Mouse (Mus musculus) CH12F3 (cell line): ENCODE data around the gene Rgs7bp.

ENCODE experiments used
- in situ Hi-C: fragments of 300-500 bp; cut with MboI; formaldehyde crosslinking; loops from 2 replicates; pipeline ENCODE4 v1.14.3; 2020; ENCODE audit warnings: low sequenced_read_pairs

Rgs7bp gene

DNA sequence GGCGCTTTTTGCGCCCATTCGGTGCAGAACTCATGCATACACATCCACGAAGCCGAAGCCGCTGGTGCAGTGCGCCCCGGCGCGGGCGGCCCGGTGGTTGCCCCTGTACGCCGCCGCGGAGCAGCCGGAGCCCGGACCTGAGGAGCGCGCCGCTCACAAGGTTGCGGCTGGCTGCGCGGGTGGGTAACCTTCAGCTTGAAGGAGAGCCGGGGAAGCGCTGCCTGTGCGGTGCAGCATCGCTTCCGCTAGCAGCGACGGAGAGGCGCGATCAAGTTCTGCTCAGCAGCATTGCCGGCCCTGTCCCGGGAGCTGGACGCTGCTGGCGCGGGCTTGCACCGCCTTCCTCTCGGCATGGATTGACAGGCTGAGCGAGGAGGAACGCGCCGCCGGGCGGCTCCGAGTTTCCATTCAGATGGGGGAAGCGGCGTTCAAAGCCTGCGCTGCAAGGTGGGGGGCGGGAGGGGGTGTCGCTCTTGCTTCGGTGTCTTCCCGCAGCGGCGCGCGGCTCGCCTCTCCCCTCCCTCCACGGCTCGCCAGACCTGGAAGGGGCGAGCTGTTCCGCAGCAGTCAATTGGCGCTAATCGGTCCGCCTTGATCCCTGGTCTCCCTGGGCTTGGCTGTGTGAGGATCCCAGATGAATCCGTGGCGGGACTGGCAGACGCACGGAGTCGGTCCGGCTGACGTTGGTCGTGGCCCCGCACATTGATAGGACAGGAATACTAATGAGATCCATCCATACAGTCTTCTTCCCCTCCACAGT lies at the start of gene Rgs7bp:
TSS of gene Rgs7bp (minus strand) at position 750 of the 760 bp plus-strand sequence.
- in situ Hi-C loops, result no loop called here

DNA sequence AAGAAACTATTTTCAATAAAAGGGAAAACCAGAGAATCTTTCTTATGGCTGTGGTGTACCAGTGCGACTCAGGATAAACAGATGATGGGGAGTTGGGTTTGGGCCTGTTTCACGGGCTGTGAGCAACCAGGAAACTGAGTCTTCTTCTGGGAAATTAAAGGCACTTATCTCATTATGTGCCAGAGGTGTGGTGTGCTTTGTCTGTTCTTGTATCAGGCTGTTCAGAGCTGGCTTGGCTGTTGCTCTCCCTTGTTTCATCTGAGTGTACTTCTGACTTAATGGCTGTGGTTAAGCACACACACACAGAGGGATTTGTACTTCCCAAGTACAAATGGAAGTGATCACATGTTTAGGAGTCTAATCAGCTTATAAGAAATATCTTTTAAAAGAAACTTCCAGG lies 49.7 kb upstream of the Rgs7bp start:
- in situ Hi-C loops, result no loop called here

DNA sequence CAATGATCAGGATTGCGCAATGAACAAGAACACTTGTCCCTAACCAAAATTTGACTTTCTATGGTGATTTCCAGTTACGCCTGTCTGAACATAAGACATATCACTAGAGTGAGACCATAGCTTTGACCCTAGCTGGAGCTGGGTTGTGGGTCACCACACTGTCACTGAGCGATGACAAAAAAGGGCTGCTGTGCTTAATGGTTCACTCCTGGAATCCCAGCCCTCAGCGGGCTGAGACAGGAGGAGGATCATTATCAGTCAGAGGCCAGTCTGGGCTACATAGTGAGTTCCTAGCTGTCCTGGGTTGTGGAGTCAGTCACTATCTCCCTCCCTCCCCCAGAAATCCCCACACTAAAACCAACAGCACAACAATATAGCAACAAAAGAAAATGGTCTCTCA lies 46.0 kb upstream of the Rgs7bp start:
- in situ Hi-C loops, result no loop called here

DNA sequence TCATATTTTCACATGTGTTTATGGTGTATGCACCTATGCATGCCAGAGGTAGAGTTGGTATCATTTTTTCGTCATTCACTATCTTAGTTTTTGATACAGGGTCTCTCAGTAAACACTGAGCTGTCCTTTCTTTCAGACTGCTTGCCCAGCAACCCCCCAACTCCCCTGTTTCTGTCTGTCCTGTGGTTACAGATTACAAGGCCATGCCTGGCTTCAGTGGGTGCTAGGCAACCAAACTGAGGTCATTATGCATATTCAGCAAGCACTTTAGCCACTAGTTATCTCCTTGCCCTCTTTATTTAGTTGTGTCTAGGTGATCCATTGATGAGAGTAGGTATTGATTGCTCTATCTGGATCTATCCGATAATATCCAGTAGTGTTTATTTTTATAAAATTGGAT lies 41.6 kb upstream of the Rgs7bp start:
- in situ Hi-C loops, result no loop called here

DNA sequence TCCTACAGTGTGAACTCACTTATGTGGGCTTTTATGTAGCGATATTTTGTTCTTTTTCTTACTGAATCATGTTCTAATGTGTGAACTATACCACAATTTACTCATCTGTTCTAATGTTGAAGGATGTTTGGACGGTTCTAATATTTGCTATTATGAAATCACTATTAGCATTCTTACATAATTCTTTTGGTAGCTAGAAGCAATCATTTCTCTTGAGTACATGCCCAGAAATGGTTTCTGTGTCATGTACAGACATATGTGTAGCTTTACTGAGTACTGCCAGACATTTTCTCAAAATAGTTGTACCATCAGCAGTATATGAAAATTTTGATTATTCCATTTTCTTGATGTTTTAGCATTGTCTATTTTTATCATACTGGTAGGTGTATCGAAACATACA lies 34.5 kb upstream of the Rgs7bp start:
- in situ Hi-C loops, result no loop called here

DNA sequence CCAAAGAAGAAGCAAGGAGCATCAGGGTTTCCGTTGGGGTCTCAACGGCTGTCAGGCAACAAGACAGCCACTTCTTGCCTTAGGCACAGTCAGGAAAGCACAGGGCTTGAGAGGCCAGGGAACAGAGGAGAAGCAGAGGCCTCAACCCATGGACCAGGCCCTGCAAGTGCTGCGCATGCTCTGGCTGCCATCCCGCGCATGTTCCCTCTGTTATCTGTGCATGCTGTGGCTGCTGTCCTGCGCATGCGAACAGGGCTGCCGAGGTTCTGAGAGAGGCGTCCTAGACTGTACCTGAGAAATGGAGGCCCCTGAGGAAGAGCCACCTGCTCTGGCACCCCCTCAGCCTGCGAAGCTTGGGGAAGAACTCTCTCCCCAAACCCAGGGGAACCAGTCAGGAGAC lies 27.1 kb upstream of the Rgs7bp start, which contains the start of gene 4933425L06Rik:
TSS of gene 4933425L06Rik (plus strand) at position 261 of the 400 bp plus-strand sequence.
- in situ Hi-C loops, result no loop called here

DNA sequence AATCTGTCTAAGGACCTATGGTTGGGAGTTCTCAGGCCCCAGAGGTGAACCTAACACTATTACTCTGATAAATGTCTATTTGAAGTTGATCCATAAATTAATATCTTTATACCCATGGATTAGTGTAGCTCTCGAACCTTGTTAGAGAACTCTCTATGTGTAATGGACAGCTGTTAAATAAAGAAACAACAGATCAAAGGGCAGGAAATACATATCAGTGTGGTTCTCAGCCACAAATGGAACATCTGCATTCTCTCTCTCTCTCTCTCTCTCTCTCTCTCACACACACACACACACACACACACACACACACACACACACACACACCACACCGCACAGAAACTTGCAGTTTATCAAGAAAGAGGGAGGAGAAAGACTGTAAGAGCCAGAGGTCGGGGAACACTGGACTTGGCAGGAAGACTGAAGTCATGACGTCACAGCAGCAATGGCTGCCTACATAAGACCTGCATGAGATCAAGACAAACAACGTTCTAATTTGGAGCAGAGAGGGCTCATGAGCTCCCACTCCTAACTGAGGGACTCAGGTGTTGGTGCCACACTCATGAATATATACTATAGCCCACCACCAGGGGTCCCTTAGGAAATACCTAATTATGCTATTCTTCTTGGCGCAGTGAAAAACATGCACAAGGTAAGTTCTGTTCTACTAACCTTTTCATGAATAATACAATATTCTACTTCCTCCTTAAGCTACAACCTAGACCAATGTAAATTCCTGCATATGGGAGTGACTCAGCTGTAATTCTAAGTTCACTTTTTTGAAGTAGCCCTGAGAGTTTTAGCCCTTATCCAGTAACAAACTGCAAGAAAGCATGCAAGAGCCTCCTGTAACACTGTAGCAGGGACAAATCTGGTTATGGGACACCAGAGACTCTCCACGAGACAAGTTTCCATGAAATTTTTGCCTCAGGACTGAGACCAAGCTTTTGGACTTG lies 12.4 kb upstream of the Rgs7bp start:
- in situ Hi-C loops, result no loop called here

DNA sequence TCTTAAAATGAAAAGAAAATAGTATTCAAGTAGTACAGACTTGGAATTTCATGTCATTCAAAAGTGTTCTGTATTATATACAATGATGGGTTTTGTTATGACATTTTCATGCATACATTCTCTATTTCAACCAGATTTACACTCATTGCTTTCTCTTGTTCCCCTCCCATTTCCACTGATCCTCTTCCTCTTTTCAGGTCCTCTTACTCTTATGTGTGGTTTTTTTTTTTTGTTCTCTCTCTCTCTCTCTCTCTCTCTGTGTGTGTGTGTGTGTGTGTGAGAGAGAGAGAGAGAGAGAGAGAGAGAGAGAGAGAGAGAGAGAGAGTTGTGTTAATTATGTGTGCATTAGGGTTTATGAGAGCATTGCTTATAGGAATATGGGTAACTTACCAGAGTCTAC lies 11.4 kb upstream of the Rgs7bp start:
- in situ Hi-C loops, result no loop called here

DNA sequence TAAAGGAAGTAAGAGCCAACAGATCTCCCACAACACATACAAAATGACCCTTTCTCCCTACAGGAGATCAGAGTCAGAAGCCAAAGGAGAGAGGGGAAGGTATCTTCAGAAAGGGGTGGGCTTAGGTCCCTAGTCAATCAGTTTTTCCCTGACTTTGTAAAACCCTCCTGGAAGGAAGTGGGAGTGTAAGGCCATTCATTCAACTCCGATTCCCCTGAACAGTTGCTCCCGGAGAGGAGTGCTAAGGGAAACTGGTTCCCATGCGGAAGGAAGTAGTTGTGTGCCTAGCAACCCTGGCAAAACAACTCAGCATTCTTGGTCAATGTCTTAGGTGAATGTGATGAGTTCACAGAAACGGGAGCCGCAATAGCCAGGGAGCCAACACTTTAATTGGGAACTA lies 644 bp upstream of the Rgs7bp start:
- in situ Hi-C loops, result no loop called here

DNA sequence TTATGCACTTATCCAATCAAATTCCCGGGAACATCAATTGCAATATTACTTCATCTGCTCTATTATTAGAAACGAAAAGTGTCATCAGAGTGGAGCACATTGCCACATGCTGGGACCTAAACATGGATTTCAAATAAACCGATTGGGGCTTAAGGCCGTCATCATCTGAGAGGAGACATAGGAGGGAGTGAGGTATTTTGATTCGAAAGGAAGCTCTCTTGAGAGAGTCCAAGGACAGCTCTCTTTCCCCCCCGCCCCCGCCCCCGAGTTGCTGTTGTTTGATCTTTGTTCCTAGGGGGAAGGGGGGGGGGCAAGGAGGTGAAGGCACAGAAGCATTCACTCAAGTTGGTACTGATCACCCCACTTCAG lies 195 bp upstream of the Rgs7bp start:
- in situ Hi-C loops, result no loop called here

DNA sequence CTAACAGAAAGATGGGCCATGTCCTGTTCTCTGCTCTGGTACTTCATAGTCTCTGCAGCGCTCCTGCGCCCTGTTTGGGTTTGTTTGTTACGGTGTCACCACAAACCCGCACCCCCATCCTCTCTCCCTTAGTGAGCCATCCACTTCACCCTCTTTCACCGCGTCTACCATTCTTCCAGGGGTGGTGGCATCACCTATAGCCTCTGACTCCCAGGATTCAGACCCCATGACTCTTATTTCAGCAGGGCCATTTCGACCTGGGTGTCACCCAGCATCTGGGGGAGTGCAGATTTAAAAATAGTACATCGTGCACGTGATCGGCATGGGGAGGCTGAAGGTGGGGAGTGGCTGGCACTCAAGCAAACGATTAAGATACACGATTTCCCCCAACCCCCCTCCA lies 1.1 kb downstream of the Rgs7bp start:
- in situ Hi-C loops, result no loop called here

DNA sequence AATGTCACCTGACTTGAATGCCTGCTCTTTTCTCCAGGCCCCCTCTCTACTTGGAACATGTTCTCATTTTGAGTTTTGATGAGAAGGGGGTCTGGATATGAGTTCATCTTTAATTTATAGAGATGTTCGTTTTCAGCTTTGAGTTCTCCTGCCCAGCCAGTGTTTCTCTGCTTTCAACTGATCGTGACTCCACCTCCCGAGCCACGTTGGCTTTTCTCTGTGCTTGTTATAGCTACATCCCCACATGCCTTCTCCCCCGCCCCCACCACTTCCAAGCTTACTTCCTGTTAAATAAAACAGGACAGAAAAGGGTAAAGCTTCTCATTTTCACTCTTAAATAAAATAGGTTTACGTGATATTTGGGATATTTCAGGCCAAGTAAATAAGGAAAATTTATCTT lies 3.3 kb downstream of the Rgs7bp start:
- in situ Hi-C loops, result no loop called here

DNA sequence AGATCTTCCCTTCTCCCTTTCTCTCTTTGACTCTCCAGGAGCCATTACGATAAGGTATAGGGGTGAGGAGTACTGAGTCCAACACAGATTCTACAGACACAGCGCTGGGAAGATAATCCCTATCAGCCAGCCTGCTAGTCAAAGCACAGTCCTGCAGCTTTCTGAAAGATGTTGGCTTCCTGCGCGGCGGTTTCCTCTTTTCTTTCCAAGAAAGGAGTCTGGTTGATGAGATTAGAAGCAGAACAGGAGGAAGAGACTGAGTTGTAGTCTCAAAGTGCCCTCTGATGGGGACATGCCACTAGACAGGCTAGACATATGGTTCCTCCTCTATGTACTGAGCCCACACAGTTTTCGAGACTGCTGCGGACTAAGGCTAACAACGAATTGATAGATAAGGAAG lies 6.1 kb downstream of the Rgs7bp start:
- in situ Hi-C loops, result no loop called here

DNA sequence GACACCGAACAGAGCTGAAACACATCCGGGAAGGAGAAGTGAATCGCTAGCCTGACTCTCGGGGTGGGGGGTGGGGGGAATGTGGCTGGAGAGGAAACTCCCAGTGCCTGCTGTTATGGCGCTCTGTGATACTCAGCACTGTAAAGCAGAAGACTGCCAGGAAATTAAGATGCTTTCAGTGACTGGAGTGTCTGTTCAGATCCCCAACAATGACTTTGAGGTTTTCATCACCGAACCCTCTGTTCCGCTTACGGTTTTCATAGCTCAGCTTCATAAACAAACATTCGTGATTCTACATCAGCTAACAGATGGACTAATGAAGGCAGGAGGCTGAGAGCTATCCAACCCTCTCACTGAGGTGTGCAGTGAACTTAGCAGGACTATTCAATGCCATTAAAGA lies 7.4 kb downstream of the Rgs7bp start:
- in situ Hi-C loops, result no loop called here

DNA sequence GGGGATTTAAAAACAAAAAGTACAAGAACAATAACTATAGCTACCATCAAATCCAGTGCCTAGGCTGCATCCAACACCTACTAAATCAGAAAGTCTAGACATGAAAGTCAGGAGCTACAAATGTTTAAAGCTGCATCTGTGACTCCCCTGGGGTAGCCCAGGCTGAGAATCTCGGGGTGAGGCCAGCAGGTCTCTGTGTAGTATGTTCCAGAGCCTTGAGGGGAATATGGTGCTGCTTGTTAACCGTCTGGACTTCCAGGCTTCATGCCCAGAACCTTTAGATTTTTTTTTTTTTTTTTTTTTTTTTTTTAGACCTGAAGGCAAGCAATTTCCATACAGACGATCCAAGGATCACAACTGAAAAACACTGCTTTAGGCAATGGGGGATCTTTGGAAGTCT lies 10.8 kb downstream of the Rgs7bp start:
- in situ Hi-C loops, result no loop called here

DNA sequence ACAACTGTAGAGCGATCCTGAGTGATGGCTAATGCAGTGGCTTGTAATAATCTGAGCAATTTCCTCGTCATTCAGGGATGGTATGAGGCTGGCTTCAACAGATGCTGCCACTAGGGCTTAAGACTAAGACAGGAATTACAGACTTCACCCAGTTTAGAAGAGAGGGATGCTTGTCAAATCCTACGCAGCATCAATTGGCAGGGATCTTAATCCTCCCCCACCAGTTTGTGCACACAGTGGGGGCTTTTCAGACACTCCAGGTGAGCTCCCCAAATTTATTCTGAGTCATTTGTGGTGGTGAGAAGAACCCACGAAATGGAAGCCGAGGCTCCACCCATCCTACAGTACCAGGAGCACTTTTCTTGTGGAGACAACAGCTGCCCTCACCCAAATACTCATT lies 16.4 kb downstream of the Rgs7bp start:
- in situ Hi-C loops, result no loop called here

DNA sequence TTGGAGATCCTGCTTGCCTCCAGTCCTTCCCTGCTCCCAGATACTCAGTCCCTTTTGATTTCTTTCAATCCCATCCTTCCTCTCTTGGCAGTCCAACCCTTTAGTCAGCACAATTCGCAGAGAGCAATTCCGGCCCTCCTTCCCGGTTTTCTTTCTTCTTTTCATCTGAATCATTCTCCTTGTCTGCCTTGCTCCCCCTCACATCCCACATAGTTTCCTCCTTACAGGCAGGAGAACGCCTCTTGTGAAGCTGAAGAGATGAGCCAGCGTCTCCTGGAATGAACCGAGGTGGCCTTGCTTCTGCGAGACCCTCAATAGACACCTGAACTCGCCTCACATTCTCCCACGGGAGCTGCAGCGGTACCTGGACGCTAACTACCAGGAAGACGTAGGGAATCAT lies 16.9 kb downstream of the Rgs7bp start:
- in situ Hi-C loops, result no loop called here

DNA sequence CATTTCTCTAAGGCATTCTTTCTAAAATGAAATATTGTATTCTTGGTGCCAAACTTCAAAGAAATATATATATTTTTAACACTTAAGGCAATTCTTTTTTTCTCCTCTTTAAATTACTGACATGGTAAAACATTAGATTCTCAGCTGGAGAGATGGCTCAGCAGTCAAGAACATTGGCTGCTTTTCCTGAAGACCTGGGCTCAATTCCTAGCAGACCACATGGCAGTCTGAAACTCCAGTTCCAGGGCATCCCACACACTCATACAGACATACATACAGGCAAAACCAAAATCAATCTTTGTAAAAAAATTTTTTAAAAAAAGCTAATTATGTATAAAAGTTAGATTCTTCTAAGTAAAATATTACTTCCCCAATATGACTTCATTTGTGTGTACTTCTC lies 22.8 kb downstream of the Rgs7bp start:
- in situ Hi-C loops, result no loop called here

DNA sequence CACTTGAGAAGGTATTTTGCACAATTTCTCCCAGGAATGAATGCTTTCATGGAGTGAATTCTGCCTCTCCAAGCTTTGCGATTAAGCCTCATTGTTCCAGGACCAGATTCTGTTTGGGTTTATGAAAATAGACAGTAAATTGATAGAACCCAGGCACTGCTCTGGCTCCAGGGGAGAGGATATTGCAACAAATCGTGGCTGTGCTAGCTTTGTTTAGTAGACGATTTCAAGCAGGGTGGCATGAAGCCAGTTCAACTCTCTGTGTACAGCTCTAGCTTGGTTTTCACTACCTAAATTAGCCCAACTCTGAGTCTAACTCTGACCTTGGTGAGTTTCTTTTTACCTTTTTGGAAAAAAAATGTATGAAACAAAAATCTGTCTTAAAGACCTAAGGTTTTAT lies 26.5 kb downstream of the Rgs7bp start:
- in situ Hi-C loops, result no loop called here

DNA sequence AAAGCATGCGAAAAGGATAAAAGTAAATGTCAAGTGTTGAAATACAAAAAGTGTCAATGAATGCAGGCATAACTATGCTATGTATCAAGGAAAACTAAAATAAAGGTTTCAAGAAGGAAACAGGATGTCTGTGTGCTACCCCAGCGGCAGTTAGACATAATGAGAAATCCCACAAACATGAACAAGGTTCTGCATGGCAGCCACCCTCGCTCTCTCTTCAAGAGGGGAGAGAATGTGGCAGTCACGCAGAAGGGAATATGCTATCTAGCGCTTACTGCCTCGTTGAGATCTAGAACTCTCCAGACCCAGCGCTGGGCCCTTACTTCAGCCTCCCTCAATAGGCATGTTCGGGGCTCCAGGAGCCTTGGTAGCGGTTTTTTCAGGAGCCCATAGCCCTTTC lies 38.2 kb downstream of the Rgs7bp start:
- in situ Hi-C loops, result no loop called here

DNA sequence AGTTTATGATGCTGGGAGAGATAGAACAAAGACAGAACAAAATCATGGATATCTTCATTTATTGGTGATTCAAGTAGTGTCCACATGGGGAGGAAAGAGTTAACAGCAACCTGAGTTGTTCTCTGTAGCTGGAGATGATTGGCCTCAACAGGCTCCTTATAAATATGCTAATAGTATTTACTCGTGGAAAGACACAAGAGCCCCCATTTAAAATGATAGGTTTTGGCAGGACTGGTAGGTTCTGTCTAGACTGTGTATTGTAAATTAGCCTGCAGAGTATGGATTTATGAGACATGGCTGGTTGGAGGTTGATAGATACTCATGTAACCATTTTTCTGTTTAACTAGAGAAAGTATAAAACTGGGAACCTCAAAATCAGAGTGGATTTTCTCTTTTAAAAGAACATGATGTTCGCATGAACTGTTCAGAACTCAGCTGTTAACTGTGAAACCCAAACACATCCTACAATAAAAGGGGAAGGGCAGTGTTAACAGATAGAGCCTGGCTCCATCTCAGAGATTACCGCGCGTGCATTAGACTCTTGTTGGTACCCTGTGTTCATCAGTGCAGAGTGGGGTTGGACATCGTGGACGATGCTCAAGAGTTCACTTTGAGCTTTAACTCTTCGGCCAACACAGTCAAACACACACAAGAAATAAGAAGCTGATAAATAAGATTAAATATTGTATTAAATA lies 38.9 kb downstream of the Rgs7bp start:
- in situ Hi-C loops, result no loop called here

DNA sequence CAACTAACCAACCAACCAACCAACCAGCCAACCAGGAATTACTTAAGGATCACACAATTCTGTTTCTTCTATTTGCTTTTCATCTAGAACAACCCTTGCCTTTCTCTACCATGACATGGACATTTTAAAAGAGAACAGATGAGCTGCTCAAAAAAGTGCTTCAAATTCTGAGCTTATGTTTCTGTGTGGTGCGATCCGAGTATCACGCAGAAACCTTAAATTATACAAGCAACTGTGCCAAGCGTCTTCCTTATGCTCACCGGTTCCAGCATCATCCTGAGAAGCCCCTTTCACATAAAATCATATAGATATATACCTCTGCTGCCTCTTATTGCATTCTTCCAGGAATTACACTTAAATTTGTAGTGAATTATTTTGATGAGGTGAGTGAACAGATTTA lies 43.4 kb downstream of the Rgs7bp start:
- in situ Hi-C loops, result no loop called here
